Mouse (Mus musculus) liver, embryonic 15.5 days (tissue): ENCODE measurements around the gene Ralgds. TPM values are rescaled to one million over a fixed set of nuclear protein-coding genes. Genes with fewer than 3 reads are reported as not detected.
A peak's percentile ranks its signal among the peaks of the same experiment; 100 is the strongest.
"Not testable (repeated sequence)": the region's sequence is repeated elsewhere in the genome, so short reads cannot be mapped to it uniquely, and the experiment has no call there.

Experiments used
- ATAC-seq: fragments of 200-750 bp; cut with Nextera tagmentation; 2 replicates; pipeline ENCODE4 v1.8.0; 2017; ENCODE audit warnings: moderate number of reproducible peaks, mild to moderate bottlenecking, moderate library complexity; ENCODE audit not compliant: insufficient read depth
- H3K27ac ChIP-seq: fragments of 300-500 bp; sonication (generic); replicated peaks from 2 replicates; pipeline ENCODE4 v1.5.1; 2015; ENCODE audit warnings: mild to moderate bottlenecking, inconsistent platforms
- H3K27me3 ChIP-seq: fragments of 300-500 bp; sonication (generic); 2 replicates; pipeline ENCODE4 v1.6.1; 2015; ENCODE audit warnings: mild to moderate bottlenecking, inconsistent platforms
- H3K36me3 ChIP-seq: fragments of 300-500 bp; sonication (generic); replicated peaks from 2 replicates; pipeline ENCODE4 v1.6.1; 2015; ENCODE audit warnings: moderate library complexity, mild to moderate bottlenecking, inconsistent platforms
- H3K4me1 ChIP-seq: fragments of 300-500 bp; sonication (generic); replicated peaks from 2 replicates; pipeline ENCODE4 v1.6.1; 2015; ENCODE audit warnings: inconsistent platforms
- H3K4me2 ChIP-seq: fragments of 300-500 bp; sonication (generic); 2 replicates; pipeline ENCODE4 v1.6.1; 2015; ENCODE audit warnings: moderate library complexity, mild to moderate bottlenecking, inconsistent platforms
- H3K4me3 ChIP-seq: fragments of 300-500 bp; sonication (generic); replicated peaks from 2 replicates; pipeline ENCODE4 v1.5.1; 2015; ENCODE audit warnings: mild to moderate bottlenecking, inconsistent platforms
- H3K9ac ChIP-seq: fragments of 300-500 bp; sonication (generic); 2 replicates; pipeline ENCODE4 v1.6.1; 2015; ENCODE audit warnings: moderate library complexity, mild to moderate bottlenecking, inconsistent platforms
- H3K9me3 ChIP-seq: fragments of 300-500 bp; sonication (generic); replicated peaks from 2 replicates; pipeline ENCODE4 v1.6.1; 2016; ENCODE audit warnings: inconsistent platforms
- WGBS: fragments of 180-500 bp; shearing (Covaris S2); methylation state at CpG from one replicate; pipeline ENCODE4 v1.1.7; 2015; ENCODE audit warnings: mixed read lengths; ENCODE audit not compliant: insufficient replicate concordance; 5-methylcytosine and 5-hydroxymethylcytosine counted together
- polyA plus RNA-seq: library from polyadenylated mRNA; unstranded; fragments of >200 nt; fragmentation: Nextera tagmentation; extraction: Ambion mirVana; gene quantifications from 2 replicates; pipeline ENCODE4 v1.2.1, GENCODE M21; 2015

Ralgds gene
- polyA plus RNA-seq: 1.8 and 2.2 TPM in 2 replicates

GRCm38 (mm10) chr2:28512798-28513401 lies at the start of gene Ralgds:
Gene Ralgds (plus strand): TSS chr2:28513125.
- Histone ChIP-seq H3K36me3 (no peaks in the 10 kb centered on the region), H3K27ac (no peak within 1 kb of the TSS), H3K4me3 (peak within 1 kb of the TSS; percentile 53), H3K9me3 (no peaks in the 10 kb centered on the region), H3K27me3 (peaks cover 45% of the 10 kb centered on the region), H3K4me1 (peaks cover 15% of the 10 kb centered on the region), H3K4me2 (peak within 1 kb of the TSS; percentile 83), H3K9ac (no peak within 1 kb of the TSS; the same call in 1 of the 2 replicates)
- WGBS: under 1% methylated on average over 71 of the region's 71 CpGs
- ATAC-seq: peak; percentile 40; the same call in 1 of the 2 replicates

- H3K4me3 ChIP-seq: no peak overlapping the region
- H3K36me3 ChIP-seq: no peaks in the 10 kb centered on the region
- H3K9me3 ChIP-seq: no peaks in the 10 kb centered on the region
- H3K4me2 ChIP-seq: no peak overlapping the region
- ATAC-seq: no peak
- H3K9ac ChIP-seq: no peak overlapping the region
- H3K27ac ChIP-seq: no peak overlapping the region
- peaks cover 35% of the 10 kb centered on the region for H3K27me3 ChIP-seq
- 36% methylated on average over 3 of the region's 3 CpGs for WGBS
- peaks cover 18% of the 10 kb centered on the region for H3K4me1 ChIP-seq
These were observed 49.0 kb upstream of the Ralgds start for GRCm38 (mm10) chr2:28463919-28464318.

GRCm38 (mm10) chr2:28464919-28465318 lies 48.0 kb upstream of the Ralgds start:
- H3K4me2 ChIP-seq: no peak overlapping the region
- no peak overlapping the region for H3K27ac ChIP-seq
- H3K36me3 ChIP-seq: peaks cover 8% of the 10 kb centered on the region
- H3K9me3 ChIP-seq: no peaks in the 10 kb centered on the region
- peaks cover 19% of the 10 kb centered on the region for H3K4me1 ChIP-seq
- WGBS: 65% methylated on average over 9 of the region's 9 CpGs
- H3K27me3 ChIP-seq: peaks cover 35% of the 10 kb centered on the region
- H3K4me3 ChIP-seq: no peak overlapping the region
- ATAC-seq: no peak
- H3K9ac ChIP-seq: no peak overlapping the region

GRCm38 (mm10) chr2:28465836-28466518 lies 46.9 kb upstream of the Ralgds start, which contains the start of gene 1700007K13Rik:
Gene 1700007K13Rik (minus strand): TSS chr2:28466332.
- Histone ChIP-seq H3K27me3 (peaks cover 35% of the 10 kb centered on the region), H3K4me1 (peaks cover 19% of the 10 kb centered on the region), H3K4me2 (peak within 1 kb of the TSS; percentile 55), H3K27ac (no peak within 1 kb of the TSS), H3K9ac (no peak within 1 kb of the TSS), H3K9me3 (no peaks in the 10 kb centered on the region), H3K36me3 (peaks cover 16% of the 10 kb centered on the region), H3K4me3 (no peak within 1 kb of the TSS)
- WGBS: 5% methylated on average over 25 of the region's 25 CpGs
- ATAC-seq: no peak

GRCm38 (mm10) chr2:28467860-28468485 lies 45.0 kb upstream of the Ralgds start, which contains the start of gene Mrps2:
Gene Mrps2 (plus strand): TSS chr2:28468066.
- H3K9me3 ChIP-seq: no peaks in the 10 kb centered on the region
- peak; percentile 77 for ATAC-seq
- peaks cover 19% of the 10 kb centered on the region for H3K4me1 ChIP-seq
- H3K4me3 ChIP-seq: peak within 1 kb of the TSS; percentile 73
- no peak within 1 kb of the TSS for H3K27ac ChIP-seq
- peak within 1 kb of the TSS; percentile 70 for H3K9ac ChIP-seq
- peak within 1 kb of the TSS; percentile 74 for H3K4me2 ChIP-seq
- peaks cover 24% of the 10 kb centered on the region for H3K36me3 ChIP-seq
- H3K27me3 ChIP-seq: peaks cover 35% of the 10 kb centered on the region
- under 1% methylated on average over 52 of the region's 52 CpGs for WGBS

GRCm38 (mm10) chr2:28468486-28469225 lies 44.3 kb upstream of the Ralgds start:
- H3K4me1 ChIP-seq: peaks cover 19% of the 10 kb centered on the region
- peaks cover 24% of the 10 kb centered on the region for H3K36me3 ChIP-seq
- peak overlapping the region; percentile 73 for H3K4me3 ChIP-seq
- no peaks in the 10 kb centered on the region for H3K9me3 ChIP-seq
- H3K27ac ChIP-seq: no peak overlapping the region
- H3K27me3 ChIP-seq: peaks cover 35% of the 10 kb centered on the region
- 41% methylated on average over 18 of the region's 18 CpGs for WGBS
- peak overlapping the region; percentile 70 for H3K9ac ChIP-seq
- peak overlapping the region; percentile 74 for H3K4me2 ChIP-seq
- ATAC-seq: no peak

GRCm38 (mm10) chr2:28469461-28469860 lies 43.5 kb upstream of the Ralgds start:
- Histone ChIP-seq H3K27ac (no peak overlapping the region), H3K9ac (no peak overlapping the region), H3K9me3 (no peaks in the 10 kb centered on the region), H3K4me2 (no peak overlapping the region), H3K27me3 (peaks cover 34% of the 10 kb centered on the region), H3K4me1 (peaks cover 19% of the 10 kb centered on the region), H3K4me3 (no peak overlapping the region), H3K36me3 (peaks cover 24% of the 10 kb centered on the region)
- ATAC-seq: no peak
- 82% methylated on average over 14 of the region's 14 CpGs for WGBS

- peaks cover 23% of the 10 kb centered on the region for H3K27me3 ChIP-seq
- H3K36me3 ChIP-seq: peaks cover 24% of the 10 kb centered on the region
- no peak overlapping the region for H3K4me3 ChIP-seq
- no peak for ATAC-seq
- no peaks in the 10 kb centered on the region for H3K9me3 ChIP-seq
- H3K4me2 ChIP-seq: no peak overlapping the region
- no peak overlapping the region for H3K27ac ChIP-seq
- 62% methylated on average over 2 of the region's 2 CpGs for WGBS
- H3K4me1 ChIP-seq: peaks cover 19% of the 10 kb centered on the region
- no peak overlapping the region for H3K9ac ChIP-seq
These were observed 42.3 kb upstream of the Ralgds start for GRCm38 (mm10) chr2:28470591-28470990.

GRCm38 (mm10) chr2:28472011-28472410 lies 40.9 kb upstream of the Ralgds start:
- H3K27me3 ChIP-seq, H3K9ac ChIP-seq, ATAC-seq, H3K9me3 ChIP-seq, H3K4me2 ChIP-seq, H3K4me3 ChIP-seq, H3K27ac ChIP-seq: not testable (repeated sequence)
- whole genome bisulfite sequencing: 81% methylated on average over 8 of the region's 8 CpGs
- Histone ChIP-seq H3K36me3 (peaks cover 24% of the 10 kb centered on the region), H3K4me1 (peaks cover 11% of the 10 kb centered on the region)

GRCm38 (mm10) chr2:28477993-28478392 lies 34.9 kb upstream of the Ralgds start:
- H3K4me3 ChIP-seq, H3K4me1 ChIP-seq, H3K9ac ChIP-seq, ATAC-seq, H3K9me3 ChIP-seq, H3K36me3 ChIP-seq, H3K4me2 ChIP-seq, H3K27me3 ChIP-seq, H3K27ac ChIP-seq: not testable (repeated sequence)
- 60% methylated on average over 5 of the region's 5 CpGs for WGBS
